Mouse (Mus musculus): ENCODE measurements around the gene Dscam.

The Dscam gene

GRCm38 (mm10) chr16:97016244-97016850 is 154.2 kb downstream of the Dscam start:
- no peak for DNase-seq

DNA sequence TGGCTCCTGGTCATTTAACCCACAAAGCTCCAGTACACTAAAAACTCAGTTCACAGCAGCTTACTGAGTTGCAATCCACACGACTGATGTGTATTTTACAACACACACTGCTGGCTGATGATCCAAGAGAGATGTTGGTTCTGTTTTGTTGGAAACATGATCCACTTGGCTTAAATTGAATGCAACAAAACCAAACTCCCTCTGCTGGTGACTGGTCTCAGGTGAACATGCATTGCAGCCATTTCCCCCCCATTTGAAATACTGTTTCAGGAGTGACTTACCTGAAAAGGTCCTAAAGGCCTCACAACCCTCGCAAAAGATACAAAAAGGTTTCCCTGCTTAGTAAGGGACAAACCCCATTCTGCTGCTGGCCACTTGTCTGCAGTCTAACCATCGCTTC is 156.2 kb downstream of the Dscam start:
- peak; percentile 12 for DNase-seq

GRCm38 (mm10) chr16:97009116-97010055 is 161.2 kb downstream of the Dscam start:
- DNase-seq: no peak

DNA sequence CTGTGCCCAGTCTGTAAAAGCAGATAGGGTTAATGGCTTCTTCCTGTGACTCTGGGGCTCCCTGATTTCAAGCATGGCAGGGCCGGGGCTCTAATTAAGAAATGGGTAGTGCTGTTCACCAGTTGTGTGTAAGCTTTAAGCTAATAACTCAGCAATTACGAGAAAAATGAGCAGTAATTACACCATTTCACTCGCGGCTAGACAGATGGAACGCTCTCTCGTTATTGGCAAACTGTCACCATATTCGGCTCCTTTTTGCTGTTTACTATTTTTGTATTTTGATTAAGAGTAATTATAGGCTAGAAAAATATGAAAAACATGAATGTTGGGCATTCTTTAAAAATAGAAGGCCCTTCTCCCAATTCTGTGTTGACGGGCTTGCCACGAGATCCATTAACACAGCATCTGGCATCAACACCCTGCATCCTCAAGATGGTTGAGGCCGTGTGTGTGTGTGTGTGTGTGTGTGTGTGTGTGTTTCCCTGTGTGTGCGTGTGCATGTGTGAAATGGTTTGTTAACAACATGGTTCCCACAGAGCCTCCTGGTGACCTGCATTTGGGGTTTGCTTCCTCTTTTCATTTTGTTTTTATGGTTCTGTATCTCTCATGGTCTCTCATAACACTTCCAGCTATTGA is 162.5 kb downstream of the Dscam start:
- DNase-seq: no peak

GRCm38 (mm10) chr16:97006854-97007182 is 163.7 kb downstream of the Dscam start:
- DNase-seq: no peak

- DNase-seq: no peak
Observed at GRCm38 (mm10) chr16:97006041-97006853, 164.3 kb downstream of the Dscam start.

GRCm38 (mm10) chr16:97003965-97004364 is 166.6 kb downstream of the Dscam start:
- DNase-seq: no peak

DNA sequence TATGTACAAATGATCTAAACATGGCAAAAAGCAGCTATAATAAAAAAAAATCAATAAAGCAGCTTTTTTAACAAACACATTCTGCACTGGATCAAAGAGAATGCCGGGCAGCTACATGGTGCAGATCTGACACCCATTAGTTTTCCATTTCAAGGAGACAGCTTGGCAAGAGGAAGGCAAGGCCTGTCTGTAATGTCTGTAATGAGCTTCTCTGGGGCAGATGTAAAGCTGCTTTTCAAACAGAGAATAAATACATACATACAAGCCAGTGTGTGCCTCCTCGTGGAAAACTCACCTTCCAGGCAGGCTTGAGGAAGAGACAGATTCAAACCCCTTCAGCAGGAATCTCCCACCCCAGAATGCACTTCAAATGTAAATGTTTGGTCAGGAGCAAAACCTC is 167.7 kb downstream of the Dscam start:
- DNase-seq: no peak

DNA sequence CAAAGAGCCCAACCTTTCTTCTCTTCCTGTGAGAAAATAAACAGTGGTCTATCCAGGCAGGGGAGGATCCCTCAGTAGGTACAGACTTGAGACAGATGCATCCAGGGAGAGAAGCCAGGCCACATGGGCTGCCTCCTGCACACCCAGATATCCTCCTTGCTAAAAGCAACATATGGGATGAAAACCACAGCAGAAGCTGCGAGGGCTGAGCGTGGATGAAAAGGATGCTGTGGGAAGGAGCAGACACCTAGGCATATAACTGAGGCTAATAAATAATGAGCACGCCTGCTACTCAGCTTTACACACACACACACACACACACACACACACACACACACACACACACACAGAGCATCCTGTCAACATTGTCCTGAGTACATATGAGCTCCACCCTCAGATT is 168.4 kb downstream of the Dscam start:
- DNase-seq: no peak

GRCm38 (mm10) chr16:96996854-96997253 is 173.7 kb downstream of the Dscam start:
- peak; percentile 79 for DNase-seq

DNA sequence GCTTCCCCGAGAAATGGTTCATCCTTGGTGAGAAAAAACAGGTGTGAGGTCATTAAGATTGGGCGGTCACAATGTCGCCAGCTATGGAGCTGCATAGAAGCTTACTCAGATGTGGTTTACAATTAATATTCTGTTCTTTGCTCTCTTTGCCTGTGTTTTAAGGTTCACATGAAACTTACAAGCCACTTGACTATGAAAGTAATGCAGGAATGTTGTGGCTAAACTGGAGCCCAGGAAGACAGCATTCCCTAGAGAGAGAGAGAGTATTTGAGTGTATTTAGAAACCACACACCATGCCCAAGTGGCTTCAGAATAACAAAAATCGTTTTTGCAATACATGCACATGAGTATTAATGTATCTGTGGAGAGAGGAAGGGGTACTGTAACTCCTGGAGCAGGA is 174.7 kb downstream of the Dscam start:
- DNase-seq: no peak

GRCm38 (mm10) chr16:96987396-96987795 is 183.2 kb downstream of the Dscam start:
- DNase-seq: no peak

DNA sequence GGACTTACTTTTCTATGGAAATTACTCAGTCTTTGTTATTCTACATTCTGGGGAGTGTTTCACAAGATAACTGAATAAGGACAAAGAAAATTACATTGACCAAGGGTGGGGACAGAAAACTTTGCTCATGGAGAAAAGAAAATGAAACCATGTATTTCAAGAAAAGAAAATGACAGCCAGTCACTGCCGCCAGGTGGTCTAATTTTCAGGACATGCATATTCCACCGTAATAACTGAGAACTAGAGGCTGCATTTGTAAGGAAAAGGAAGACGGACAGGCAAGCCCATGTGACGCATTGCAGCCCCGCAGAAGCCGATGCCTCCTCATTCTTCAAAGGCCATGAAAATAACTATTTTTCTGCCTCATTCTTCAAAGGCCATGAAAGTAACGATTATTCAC is 197.3 kb downstream of the Dscam start:
- no peak for DNase-seq

DNA sequence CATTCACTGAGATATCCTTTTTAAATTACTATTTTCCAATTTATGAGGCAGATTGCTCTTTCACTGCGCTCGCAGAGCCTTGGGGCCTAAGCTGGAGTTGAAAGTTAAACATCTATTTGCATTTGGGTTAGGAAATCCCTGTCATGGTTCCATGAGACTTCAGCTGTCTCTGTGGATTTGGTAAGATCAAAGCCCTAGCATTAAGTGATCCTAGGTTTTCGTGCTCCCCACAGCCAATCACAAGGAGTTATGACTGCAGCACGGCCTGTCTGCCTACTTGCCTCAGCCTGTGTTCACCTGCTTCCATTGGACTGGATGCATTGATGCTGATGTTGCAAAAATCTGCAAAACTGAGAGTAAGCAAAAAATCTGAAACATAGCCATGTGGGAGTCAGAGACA is 198.8 kb downstream of the Dscam start:
- no peak for DNase-seq

DNA sequence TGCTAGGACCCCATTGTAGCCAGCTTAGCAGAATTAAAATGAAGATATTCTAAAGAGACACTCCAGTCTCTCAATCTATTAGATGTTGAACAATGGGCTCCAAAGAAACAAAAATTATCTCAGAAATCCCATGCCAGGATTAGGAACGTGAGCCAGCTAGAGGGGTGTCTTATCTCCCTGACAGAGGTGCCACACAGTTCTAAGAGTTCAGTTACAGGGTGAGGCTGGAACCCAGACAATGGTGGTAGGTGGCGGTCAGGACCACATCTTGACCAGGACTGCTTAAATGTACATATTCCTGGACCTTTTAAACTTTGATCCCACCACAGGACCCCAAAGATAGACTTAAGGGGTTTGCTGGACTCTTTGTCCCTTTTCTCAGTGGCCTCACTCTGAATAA is 200.1 kb downstream of the Dscam start:
- DNase-seq: no peak

- DNase-seq: no peak
Observed at GRCm38 (mm10) chr16:96969643-96970042, 200.9 kb downstream of the Dscam start.

DNA sequence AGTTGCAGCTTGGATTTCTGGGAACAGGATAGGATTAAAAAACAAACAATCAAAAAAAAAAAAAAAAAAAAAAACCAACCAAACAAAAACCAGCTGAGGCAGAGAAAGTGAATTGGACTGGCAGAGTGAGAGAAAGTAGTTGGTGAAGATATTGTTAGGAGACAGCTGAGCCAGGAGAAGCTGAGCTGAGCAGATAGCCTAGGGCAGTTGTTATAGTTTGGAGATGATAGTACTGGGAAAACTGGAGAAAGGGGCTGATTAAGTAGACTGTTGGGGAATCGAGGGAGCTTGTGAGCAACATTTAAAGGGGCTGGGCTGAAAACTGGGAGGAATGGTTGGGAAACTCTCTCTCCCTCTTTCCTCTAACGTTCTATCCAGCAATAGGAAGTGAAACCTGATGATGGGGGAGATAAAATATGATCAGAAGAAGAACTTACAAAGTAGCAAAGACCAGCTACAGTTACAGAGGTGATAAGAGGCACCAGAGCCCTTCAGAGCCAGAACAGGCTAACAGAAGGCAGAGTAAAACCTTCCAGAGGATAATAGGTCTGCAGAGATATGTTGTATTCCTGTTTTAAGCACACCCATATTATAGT is 201.6 kb downstream of the Dscam start:
- DNase-seq: no peak

DNA sequence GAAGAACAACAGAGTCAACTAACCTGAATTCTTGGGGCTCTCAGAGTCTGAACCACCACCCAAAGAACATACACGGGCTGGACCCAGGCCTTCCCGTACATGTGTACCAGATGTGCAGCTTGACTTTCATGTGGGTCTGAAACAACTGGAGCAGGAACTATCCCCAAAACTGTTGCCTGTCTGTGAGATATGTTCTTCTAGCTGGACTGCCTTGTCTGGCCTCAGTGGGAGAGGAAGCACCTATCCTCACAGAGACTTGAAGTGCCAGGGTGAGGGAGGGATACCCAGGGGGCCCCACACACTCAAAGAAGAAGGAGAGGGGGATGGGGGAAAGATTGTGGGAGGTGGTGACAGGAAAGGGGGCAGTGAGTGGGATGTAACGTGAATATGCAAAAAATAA is 210.9 kb downstream of the Dscam start:
- no peak for DNase-seq

DNA sequence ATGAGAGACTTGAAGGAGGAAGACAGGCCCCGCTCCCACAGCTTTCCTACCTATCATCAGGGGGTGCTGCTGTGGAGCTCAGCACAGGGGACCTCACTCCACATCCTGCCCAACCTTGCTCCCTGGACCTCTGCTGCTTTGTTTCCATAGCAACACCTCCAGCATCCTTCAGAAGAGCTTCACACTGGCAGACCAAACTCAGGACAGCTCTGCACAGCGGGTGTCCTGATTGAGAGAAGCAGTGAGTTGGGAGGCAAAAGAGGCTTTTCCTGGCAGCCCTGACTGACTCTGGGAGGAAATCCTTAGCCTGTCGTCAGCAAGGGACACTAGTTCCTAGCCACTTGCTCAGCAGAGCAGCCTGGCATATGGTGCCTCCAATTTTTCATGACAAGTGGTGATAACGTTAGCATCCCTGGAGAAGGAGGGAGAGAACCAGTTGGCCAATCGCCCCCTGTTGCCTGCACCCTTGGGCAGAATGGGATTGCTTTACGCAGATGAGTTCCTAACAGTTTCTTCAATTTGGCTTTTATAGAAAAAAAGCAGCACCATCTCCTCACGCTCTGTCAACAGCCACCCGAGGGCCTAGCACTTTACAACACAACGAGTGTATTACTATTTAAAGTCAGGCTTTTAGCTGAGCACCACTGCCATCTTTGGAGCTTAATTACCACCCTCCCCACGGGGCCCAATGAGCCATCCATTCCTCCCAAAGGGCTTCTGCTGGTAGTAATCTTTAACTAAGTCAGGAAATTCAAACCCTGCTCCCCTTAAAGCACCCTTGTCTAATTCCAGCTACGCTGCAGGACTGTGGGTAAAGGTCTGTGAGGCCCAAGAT is 224.9 kb downstream of the Dscam start:
- DNase-seq: no peak

GRCm38 (mm10) chr16:96943648-96944047 is 226.9 kb downstream of the Dscam start:
- no peak for DNase-seq

- no peak for DNase-seq
Observed at GRCm38 (mm10) chr16:96934795-96935194, 235.8 kb downstream of the Dscam start.

GRCm38 (mm10) chr16:96932211-96932610 is 238.3 kb downstream of the Dscam start:
- no peak for DNase-seq
